Mouse (Mus musculus) B cell, adult 2 months (primary cell): Measurements from ENCODE around the gene Scnn1a.

Source experiments
- DNase-seq, 2 experiments: peaks; one replicate each; pipeline ENCODE4 v3.0.0; 2022

Scnn1a gene

DNA sequence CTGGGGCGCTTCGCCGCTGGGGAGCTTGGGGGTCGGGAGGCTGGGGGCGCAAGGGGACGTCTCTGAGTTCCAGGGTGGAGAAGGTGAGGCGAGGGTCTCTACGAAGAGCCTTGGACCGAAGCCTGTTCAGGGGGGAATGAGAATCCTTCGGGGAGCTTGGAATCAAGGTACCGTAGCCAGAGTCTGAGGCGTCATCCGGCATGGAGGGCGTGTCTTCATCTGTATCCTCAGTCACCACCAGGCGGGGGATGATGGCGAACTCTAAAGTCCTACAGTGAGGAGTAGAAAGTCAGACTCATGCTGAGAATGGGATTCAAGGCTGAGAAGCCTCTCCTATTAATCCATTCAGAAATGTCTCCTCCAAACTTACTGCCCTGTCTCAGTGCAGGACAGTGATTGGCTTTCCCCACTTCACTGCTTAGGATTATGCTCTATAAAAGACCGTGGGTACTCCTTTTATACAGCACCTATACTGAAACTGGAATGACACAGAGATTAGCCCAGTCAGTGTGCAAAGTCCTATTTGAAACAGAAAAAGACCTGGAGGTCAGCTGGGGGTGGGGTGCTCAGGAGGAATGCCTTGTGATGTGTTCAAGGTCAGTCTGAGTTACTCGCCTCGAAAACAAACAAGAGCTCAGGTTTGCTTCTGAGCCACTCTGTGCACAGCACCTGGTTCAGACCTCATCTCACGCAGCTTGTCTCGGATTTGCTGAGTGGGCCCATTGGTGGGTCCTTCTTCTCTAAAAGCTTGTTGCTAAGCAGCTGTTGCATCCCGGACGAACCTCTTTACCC is 43.2 kb downstream of the Scnn1a start:
- DNase-seq = no peak

DNA sequence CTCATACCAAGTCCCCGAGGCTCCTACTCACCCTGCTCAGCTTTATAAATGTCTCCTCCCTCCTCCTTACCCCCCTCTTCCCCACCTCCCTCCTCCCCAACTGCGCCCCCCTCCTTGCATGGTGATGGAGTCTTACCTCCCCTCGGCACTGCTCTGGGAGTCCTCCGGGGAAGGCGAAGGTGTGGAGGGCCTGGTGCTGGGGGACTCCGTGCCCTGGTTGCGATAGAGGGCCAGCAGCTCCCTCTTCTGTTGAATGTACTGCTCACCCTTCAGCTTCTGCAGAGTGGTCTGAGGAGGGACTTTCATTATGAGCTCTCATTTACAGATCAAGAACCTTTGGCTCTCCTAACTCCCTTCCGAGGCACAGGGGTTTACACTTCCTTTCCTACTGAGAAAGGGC is 44.0 kb downstream of the Scnn1a start:
- no peak for DNase-seq

DNA sequence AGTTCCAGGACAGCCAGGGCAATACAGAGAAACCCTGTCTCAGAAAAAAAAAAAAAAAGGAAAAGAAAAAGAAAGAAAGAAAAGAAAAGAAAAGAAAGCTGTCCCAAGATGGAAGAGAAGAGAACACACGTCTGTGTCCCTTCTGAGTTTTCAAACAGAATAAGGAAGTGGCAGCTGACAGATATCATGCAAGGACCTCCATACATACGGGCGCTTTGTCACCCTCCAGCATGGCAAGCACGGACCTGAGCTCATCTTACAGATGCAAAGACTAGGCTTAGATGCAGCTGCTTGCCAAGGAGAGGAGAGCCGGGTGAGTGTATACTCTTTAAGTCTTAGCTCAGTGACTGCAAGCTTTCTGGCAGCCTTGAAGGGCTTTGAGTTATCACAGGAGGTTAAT is 45.1 kb downstream of the Scnn1a start:
- DNase-seq = no peak

DNA sequence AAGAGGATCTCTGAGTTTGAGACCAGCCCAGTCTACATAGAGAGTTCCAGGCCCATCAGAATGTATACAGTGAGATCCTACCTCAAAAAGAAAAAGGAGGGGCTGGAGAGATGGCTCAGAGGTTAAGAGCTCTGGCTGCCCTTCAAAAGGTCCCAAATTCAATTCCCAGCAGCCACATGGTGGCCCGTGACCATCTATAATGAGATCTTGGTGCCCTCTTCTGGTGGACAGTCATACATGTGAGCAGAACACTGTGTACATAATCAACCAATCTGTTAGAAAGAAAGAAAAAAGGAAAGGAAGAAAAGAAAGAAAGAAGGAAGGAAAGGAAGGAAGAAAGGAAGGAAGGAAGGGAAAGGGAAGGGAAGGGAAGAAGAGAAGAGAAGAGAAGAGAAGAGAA is 45.7 kb downstream of the Scnn1a start:
- no peak for DNase-seq

DNA sequence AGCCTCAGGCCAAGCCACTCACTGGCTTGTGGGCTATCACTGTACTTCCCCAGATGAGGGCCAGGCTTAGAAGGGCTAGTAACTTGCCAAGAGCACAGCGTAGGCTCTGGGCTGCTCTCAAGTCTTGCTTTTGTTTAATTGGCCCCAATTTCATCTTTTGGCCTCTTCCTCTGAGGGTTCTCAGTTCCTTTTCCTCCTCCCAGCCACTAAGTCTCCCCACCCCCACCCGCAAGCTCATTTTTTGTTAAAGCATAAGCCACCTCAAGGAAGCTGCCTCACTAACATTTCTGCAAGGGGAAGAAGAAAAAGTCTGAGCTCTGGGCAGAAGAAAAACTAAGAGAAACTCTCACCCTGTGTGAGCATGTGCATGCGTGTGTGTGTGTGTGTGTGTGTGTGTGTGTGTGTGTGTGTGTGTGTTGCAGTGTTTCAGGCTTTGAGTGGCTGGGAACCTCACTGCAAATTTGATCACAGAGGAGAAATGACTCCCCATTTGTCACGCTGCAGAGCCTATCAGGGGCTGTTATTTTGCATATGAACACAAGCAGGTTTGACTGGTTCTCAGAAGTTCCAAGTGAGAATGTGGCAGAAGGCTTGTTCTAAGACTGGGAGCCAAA is 47.4 kb downstream of the Scnn1a start:
- no peak for DNase-seq

DNA sequence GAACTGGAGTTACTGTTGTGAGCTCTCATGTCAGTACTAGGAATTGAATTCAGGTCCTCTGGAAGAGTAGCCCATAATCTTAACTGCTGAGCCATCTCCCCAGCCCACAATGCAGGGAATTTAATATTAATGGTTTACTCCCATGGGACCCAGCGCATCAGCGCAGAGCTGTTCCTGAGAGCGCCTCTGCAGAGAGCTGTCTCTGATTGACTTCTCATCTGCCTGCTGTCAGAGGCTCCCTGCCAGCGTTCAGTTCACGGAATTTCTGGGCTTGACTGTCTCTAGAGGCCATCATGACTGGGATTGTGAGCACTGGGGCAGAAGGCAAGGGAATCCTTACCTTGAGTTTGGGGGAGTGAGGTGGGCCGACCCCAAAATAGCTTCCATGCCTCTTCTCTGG is 56.6 kb downstream of the Scnn1a start:
- no peak for DNase-seq

DNA sequence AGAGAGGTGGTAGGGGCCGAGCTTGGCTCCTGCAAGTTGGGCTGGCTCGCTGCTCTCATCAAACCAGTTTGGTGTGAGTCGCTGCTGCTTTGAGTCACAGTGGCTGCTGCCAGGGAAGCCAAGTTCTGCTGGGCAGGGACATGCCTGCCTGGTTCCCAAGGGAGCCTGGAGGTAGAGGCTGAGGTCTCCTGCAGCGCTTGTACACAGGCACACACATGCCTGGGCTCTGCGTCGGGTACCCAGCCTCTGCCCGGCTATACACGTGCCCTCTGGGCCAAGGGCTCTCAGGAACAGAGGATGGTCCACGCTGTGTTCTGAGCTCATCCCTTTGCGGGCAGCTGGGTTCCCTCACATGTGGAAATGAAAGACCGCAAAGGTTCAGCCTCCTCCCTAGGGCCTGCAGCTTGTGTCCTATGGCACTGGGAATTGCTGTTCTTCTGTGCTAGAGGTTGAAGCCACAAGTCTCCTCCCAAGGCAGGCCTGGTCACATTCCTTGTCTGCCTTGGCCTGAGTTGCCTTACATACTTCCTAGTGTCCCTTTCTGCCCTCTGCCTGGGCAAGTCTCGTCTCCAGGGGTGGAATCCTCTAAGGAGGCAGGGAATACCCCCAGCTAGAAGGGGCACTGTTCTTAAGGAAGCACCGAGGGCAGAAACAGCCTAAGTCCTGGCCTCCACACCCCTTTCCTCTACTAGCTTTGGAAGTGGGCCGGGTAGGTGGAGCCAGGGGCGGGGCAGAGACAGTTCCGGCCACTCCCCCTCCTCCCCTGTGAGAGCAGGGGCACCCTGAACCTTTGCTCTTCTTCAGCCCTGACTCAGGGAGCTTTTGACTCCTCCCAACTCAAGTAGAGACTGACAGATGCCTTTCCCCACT is 57.4 kb downstream of the Scnn1a start:
- DNase-seq = no peak

DNA sequence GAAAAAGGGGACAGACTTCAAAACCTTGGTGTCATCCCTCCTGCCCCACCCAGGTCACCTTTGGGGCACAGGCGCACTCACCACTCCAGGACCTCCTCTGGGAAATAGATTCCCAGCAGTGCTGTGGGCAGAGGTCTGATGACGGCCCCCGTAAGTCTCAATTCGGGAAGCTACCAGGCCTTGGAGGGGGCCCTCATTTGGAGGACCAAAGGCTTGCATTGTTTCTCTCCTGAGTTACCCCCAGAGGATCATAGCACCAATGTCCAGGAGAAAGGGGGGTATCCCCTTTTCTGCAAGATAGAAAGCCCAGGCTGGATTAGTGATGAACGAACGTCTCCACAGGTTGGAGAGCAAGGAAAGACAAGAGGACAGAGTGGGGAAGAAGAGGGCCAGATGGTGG is 58.2 kb downstream of the Scnn1a start:
- DNase-seq = no peak

DNA sequence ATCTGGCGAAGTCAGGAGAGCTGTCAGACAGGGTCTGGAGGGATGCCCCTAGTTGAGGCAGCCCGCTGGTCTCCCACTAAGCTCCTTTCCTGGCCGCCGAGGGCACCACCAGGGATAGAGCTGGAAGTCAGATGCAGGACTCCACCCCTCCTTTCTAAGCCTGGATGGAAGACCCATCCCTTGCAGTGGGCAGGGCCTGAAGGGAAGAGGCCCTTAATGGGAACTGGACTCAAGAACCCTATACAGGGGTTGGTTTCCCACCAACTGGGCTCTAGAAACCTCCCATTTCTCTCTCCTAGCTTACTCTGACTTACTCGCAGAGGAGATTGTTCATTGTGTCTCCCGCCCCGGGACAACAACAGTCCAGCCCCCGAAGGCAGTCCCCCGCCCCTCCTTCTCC is 59.3 kb downstream of the Scnn1a start:
- DNase-seq = no peak

DNA sequence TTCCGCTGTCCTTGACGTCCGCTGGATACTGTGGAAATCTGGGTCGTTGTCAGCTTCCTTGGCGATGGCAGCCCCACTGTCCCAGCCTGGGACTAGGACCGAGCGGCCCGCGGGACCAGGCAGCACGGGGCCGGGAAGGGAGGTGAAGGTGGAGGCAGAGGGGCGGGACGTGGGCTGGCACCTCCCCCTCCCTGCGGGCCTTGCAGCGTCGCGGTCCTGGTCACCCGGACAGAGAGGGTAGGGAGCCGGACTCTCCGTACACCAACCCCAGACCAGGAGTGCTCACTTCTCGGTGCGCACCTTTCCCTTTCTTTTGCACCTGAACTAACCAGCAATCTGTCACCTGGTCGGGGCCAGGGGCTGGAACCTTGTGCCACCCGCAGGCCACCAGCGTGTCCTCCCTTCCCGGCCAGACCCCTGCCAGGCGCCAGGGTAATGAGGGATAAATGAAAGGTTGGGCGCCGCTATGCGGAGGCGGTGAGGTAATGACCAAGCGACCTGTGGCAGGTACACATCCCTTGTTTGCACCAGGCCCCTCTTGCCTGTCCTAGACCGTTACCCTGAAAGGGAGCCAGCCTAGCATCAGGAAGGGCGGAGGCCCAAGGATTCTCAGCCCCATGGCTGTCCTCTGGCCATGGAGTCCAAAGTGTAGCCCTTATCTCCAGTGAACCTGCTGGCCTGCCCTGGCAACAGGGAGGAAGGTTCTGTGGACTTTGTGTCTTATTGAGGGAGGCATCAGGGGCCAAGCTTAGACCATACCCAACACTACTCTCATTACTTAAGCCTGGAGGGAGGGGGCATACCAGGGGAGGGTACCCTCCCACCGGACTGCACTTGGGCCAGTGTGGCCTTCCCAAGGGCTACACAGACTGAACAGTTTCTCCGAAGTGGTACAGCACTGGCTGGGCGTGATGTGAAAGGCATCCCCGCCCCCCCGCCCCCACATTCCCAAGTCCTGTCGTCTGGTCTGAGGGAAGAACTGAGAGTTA is 60.2 kb downstream of the Scnn1a start, which contains the start of gene Plekhg6:
Gene Plekhg6, minus strand, starts transcription at position 422 of the 989 bp plus-strand sequence.
- no peak for DNase-seq

DNA sequence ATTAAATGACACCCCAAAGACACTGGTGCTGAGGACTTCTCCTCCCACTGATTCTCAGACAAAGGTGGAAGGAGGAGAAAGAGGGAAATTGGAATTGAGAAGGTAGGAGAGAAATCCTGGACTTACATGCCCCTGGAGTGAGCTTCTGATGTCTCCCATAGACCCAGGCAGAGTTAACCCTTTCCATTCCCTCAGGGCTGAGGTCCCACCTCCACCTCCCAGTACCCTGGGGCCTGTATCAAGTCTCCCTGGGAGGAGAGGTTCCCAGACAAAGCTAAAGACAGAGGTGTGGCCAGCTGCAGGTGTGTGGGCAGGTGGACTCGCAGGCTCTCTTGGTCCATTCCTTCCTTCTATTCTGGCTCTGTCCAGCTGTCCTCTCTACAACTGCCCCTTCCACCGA is 61.6 kb downstream of the Scnn1a start:
- DNase-seq = no peak

DNA sequence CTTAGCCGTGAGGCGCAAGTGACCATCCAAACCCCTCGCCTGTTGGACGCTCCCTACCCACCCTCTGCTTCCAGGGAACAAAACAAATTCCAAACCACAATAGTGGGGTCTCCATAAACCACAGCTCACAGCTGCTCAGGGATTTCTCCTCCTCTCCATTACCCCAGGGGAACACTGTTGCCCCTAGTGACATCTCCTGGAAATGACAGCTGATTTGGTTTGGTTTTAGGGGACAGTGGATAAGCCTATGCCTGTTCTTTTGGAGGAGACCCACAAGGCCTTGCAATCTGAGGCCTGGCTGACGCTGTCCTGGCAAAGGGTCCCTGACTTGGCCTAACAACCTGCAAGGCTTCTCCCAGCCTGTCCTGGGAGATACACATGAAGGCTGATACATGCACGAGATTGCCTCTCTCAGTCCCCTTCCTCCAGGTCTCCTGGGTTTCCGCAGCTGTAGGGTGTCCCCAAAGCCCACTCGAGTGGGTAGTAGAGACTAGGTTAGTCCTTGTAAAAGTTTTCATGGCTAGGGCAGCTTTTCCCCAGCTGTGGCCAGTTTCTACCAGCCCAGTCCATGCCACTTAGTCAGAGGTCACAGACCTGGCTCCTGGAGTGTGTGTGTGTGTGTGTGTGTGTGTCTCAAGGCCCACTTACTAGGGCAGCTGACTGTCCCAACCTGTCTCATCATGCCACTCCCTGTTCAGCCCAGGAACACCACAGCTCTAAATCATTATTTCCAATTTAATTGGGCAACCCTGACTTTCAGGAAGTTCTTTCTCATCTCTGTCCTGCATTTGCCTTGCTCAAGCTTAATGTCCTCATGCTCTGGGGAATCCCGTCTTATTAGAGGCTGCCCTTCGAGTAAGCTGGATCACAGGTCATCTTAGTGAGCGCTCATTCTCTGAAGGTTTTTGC is 64.9 kb downstream of the Scnn1a start:
- no peak for DNase-seq

DNA sequence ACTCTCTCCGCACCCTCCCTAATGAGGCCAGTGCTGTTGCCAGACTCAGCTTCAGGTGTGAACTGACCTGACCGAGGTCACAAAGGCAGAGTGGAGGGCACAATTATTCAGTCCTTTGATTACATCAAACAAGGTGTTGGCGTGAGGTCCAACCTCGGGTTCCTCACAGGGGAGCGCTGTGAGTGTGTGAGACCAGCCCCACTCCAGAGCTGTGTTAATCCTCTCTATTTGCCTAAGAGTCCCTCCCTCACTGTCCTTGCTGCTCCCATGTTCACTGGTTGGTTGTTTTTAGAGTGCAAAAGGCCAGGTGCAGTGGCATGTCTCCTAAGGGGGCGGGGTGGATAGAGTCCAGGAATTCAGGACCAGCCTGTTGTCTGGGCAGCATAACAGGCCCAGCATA is 65.6 kb downstream of the Scnn1a start:
- no peak for DNase-seq

DNA sequence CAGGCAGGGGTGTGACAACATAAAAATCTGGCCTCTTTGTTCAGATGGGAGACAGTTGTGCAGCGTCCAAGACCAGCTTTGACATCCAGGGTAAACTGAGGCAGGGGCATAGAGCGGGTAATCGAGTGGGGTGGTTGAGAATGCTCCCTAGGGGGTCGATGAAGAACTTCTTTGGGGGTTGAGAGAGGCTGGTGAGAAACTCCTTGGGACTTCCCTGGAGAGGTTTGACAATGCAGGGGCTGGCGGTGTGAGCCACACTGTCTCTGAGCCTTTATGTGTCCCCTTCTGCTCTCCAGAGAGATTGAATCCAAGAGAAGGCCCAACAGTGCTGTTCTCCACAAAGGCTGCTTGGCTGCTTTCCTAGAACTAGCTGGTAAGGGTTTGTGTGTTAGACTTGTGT is 69.4 kb downstream of the Scnn1a start:
- no peak for DNase-seq
